Mouse (Mus musculus) heart, postnatal 0 days (tissue): Measurements from ENCODE around the gene Gspt2. TPM values are rescaled to one million over a fixed set of nuclear protein-coding genes. Genes with fewer than 3 reads are reported as not detected.
A peak's percentile ranks its signal among the peaks of the same experiment; 100 is the strongest.
"Not testable (repeated sequence)": the region's sequence is repeated elsewhere in the genome, so short reads cannot be mapped to it uniquely, and the experiment has no call there.

Experiments used
- ATAC-seq: fragments of 200-750 bp; cut with Nextera tagmentation; 2 replicates; pipeline ENCODE4 v1.8.0; 2017; ENCODE audit warnings: low read depth, moderate number of reproducible peaks, moderate library complexity; ENCODE audit not compliant: insufficient read depth
- DNase-seq: peaks from one replicate; pipeline ENCODE4 v3.0.0-alpha.2; 2016; ENCODE audit warnings: low spot score
- H3K27ac ChIP-seq: fragments of 300-500 bp; sonication (generic); 2 replicates; pipeline ENCODE4 v1.5.1; 2014; ENCODE audit warnings: low read depth, mild to moderate bottlenecking
- H3K27me3 ChIP-seq: fragments of 300-500 bp; sonication (generic); 2 replicates; pipeline ENCODE4 v1.6.1; 2014; ENCODE audit warnings: low read length, mixed read lengths; ENCODE audit not compliant: control insufficient read depth, insufficient read depth
- H3K36me3 ChIP-seq: fragments of 300-500 bp; sonication (generic); replicated peaks from 2 replicates; pipeline ENCODE4 v1.6.1; 2014; ENCODE audit warnings: low read length, mixed read lengths; ENCODE audit not compliant: control insufficient read depth, insufficient read depth
- H3K4me1 ChIP-seq: fragments of 300-500 bp; sonication (generic); 2 replicates; pipeline ENCODE4 v1.6.1; 2014; ENCODE audit warnings: antibody characterized with exemption; ENCODE audit not compliant: control insufficient read depth, insufficient read depth
- H3K4me2 ChIP-seq: fragments of 300-500 bp; sonication (generic); 2 replicates; pipeline ENCODE4 v1.6.1; 2014; ENCODE audit warnings: low read depth, mild to moderate bottlenecking, low read length, moderate library complexity
- H3K4me3 ChIP-seq: fragments of 300-500 bp; sonication (generic); 2 replicates; pipeline ENCODE4 v1.5.1; 2014; ENCODE audit warnings: low read depth, low read length
- H3K9ac ChIP-seq: fragments of 300-500 bp; sonication (generic); replicated peaks from 2 replicates; pipeline ENCODE4 v1.6.1; 2014; ENCODE audit warnings: low read depth, low read length, mixed read lengths
- H3K9me3 ChIP-seq: fragments of 300-500 bp; sonication (generic); replicated peaks from 2 replicates; pipeline ENCODE4 v1.6.1; 2016; ENCODE audit warnings: low read length; ENCODE audit not compliant: control insufficient read depth
- CTCF ChIP-seq: IDR thresholded peaks from 2 replicates; pipeline ENCODE4 v1.5.1; 2016; ENCODE audit warnings: antibody characterized with exemption, control low read depth, low read depth
- EP300 ChIP-seq: IDR thresholded peaks from 2 replicates; pipeline ENCODE4 v1.6.1; 2016; ENCODE audit warnings: antibody characterized with exemption, low read depth
- WGBS: fragments of 180-500 bp; shearing (Covaris S2); extraction: QIAGEN DNeasy Blood & Tissue Kit; methylation state at CpG from one replicate; pipeline ENCODE4 v1.1.7; 2014; 5-methylcytosine and 5-hydroxymethylcytosine counted together
- polyA plus RNA-seq: library from polyadenylated mRNA; unstranded; fragments of >200 nt; fragmentation: Nextera tagmentation; extraction: Ambion mirVana; gene quantifications from 2 replicates; pipeline ENCODE4 v1.2.1, GENCODE M21; 2015
- total RNA-seq: library from RNA; depleted of rRNA; stranded (reverse); fragments of >200 nt; gene quantifications from 2 replicates; pipeline ENCODE4 v1.2.3, GENCODE M21; 2014; ENCODE audit warnings: low replicate concordance; rRNA removed

Gene Gspt2
- total and polyA plus RNA-seq, 2 experiments from 2014 or later, result 1.2 to 3.4 TPM

GRCm38 (mm10) chrX:94670814-94671213, 34.9 kb downstream of the Gspt2 start:
- Histone ChIP-seq H3K36me3 (no peaks in the 10 kb centered on the region), H3K27ac (no peak overlapping the region), H3K9me3 (no peaks in the 10 kb centered on the region), H3K9ac (no peak overlapping the region), H3K4me3 (no peak overlapping the region), H3K27me3 (0 out of 2 replicates have a peak, but pooled peaks cover 4% of the 10 kb centered on the region), H3K4me2 (no peak overlapping the region), H3K4me1 (no peaks in the 10 kb centered on the region)
- WGBS, result 71% methylated on average over 4 of the region's 4 CpGs
- DNase-seq (no peak), ATAC-seq (no peak)
- TF ChIP-seq CTCF (no peak), EP300 (no peak)

GRCm38 (mm10) chrX:94674977-94675376, 39.1 kb downstream of the Gspt2 start:
- ATAC-seq (no peak), DNase-seq (no peak)
- Histone ChIP-seq H3K27me3 (0 out of 2 replicates have a peak, but pooled peaks cover 4% of the 10 kb centered on the region), H3K4me3 (no peak overlapping the region), H3K4me1 (no peaks in the 10 kb centered on the region), H3K36me3 (no peaks in the 10 kb centered on the region), H3K27ac (no peak overlapping the region), H3K9ac (no peak overlapping the region), H3K4me2 (no peak overlapping the region), H3K9me3 (no peaks in the 10 kb centered on the region)
- TF ChIP-seq EP300 (no peak), CTCF (peak; percentile 51)
- 36% methylated on average over 4 of the region's 4 CpGs for WGBS

DNA sequence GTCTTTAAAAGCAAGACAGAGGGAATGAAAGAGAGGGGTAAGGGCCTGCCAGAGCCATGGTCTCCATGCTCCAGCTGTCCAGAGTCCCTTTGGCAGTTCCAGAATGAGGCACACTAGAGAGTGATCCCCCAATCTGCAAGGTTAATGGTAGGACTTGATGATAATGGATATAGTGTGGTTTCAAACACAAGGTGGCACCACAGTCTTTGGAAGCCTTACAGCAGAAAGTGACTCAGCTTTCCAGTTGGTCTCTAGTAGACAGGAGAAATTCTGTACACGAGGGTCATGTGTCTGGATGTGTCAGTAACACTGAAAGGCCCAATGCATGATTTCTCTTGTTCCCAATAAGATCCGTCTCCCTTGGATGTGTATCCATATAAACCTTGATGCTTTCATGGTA, 45.7 kb downstream of the Gspt2 start:
- ATAC-seq, H3K36me3 ChIP-seq, H3K27me3 ChIP-seq, DNase-seq, H3K4me3 ChIP-seq, H3K9ac ChIP-seq, H3K9me3 ChIP-seq, H3K4me1 ChIP-seq, H3K4me2 ChIP-seq, H3K27ac ChIP-seq: not testable (repeated sequence)
- WGBS, result no CpG with 5 or more reads among the region's 2 CpGs

GRCm38 (mm10) chrX:94689593-94689992, 53.7 kb downstream of the Gspt2 start:
- H3K9ac ChIP-seq, ATAC-seq, H3K9me3 ChIP-seq, H3K4me2 ChIP-seq, H3K36me3 ChIP-seq, H3K27me3 ChIP-seq, H3K27ac ChIP-seq, DNase-seq, H3K4me3 ChIP-seq, H3K4me1 ChIP-seq: not testable (repeated sequence)
- whole genome bisulfite sequencing, result 87% methylated on average over 5 of the region's 5 CpGs

Other genes starting within 250 kb of the Gspt2 start
- 382 and 443 TPM in 2 replicates for gene Maged1, start 93.9 kb upstream of the Gspt2 start, total RNA-seq
- gene Maged1, start 93.9 kb upstream of the Gspt2 start, polyA plus RNA-seq, result 235 and 253 TPM in 2 replicates
- 2.3 and 12.1 TPM in 2 replicates for gene Zxdb, start 88.5 kb downstream of the Gspt2 start, total RNA-seq
- 0.41 and 0.48 TPM in 2 replicates for gene Zxdb, start 88.5 kb downstream of the Gspt2 start, polyA plus RNA-seq